Mouse (Mus musculus): ENCODE measurements around the gene Col9a2.

DNA sequence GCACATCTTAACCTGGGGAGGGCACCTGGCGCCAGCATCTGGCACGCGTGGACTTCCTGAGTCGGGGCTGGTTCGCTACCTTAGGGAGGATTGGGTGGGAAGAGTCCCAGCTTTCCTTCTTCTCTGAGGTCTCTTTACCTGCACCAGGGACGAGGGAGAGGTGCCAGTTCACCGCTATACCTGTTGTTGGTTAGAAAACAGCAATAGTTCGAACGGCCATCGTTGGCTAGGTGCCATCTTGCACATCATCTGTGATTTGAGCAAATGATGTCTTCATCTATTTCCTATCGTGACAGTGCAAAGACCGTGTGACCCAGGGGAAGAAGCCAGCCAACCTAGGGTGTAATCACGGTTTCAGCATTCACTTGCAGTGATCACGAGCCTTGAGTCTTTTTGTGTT lies 1.1 kb downstream of the Col9a2 start:
- TF ChIP-seq CTCF (IDR thresholded peaks at IDR 0.05; ENCODE audit: low read depth) (no peak), EP300 (optimal IDR thresholded peaks at IDR 0.05) (no peak)
